Mouse (Mus musculus) bone marrow, adult 2 months (tissue): ENCODE data around the gene AA986860.

Experiments used
- CTCF ChIP-seq: fragments of 200-500 bp; IDR thresholded peaks from 2 replicates; pipeline ENCODE4 v1.5.1; 2011; ENCODE audit warnings: low read length, control low read depth; ENCODE audit not compliant: control insufficient read depth, insufficient read depth
- POLR2A ChIP-seq: fragments of 200-500 bp; IDR thresholded peaks from 2 replicates; pipeline ENCODE4 v1.6.1; 2011; ENCODE audit warnings: low read depth, mild to moderate bottlenecking, control low read depth, low read length, borderline replicate concordance; ENCODE audit not compliant: control insufficient read depth

DNA sequence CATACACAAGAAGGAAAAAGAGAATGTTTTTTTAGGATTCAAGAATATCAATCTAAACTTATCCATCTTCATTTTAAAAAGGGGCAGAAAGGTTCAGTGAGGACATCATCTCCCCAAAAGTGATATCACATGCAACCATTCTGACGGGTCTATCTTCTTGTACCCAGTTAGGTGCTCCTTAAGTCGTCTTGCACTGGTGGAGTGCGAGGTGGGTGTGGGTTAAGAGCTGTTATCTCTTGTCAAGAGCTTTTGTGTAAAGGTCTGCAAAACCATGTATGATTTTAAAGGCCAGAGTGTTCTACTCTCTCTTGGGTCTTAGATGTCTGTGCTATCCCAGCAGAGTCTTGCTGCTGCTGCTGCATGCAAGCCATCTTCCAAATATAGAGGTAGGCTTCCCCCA lies 15.0 kb downstream of the AA986860 start:
- no peak for TF ChIP-seq POLR2A
- no peak for TF ChIP-seq CTCF
